Mouse (Mus musculus) cerebellum, adult 9-10 months (tissue): ENCODE measurements at regions not wholly inside any gene's neighbourhood (a gene's known extent, or its start where the extent isn't known, plus 50 kb on each side); places are given as distances from the start of the nearest gene placed in this dataset.
A peak's percentile ranks its signal among the peaks of the same experiment; 100 is the strongest.
"Not testable (repeated sequence)": the region's sequence is repeated elsewhere in the genome, so short reads cannot be mapped to it uniquely, and the experiment has no call there.

Experiments used
- DNase-seq: peaks from one replicate; pipeline ENCODE4 v3.0.0; 2022

GRCm38 (mm10) chr16:55168433-55168832 is 129.4 kb downstream of the Zpld1 start:
- no peak for DNase-seq

GRCm38 (mm10) chr16:55166181-55166848 is 131.5 kb downstream of the Zpld1 start:
- DNase-seq, result no peak

DNA sequence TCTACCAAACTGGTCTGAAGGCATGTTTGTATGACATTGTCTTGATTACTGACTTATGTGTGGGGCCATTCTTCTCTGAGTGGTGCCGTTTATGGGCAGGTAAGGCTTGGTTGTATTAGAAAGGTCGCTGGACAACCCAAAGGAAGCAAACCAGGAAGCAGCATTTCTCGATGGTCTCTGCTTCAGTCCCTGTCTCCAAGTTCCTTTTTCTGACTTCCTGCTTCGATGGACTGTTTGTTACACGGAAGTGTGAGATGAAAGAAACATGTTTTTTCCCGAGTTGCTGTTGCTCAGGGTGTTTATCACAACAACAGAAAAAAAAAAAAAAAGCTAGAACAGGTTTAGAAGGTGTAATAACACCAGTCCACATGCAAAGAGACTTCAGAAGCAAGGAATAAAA is 134.9 kb downstream of the Zpld1 start:
- no peak for DNase-seq

GRCm38 (mm10) chr16:55151726-55152125 is 146.1 kb downstream of the Zpld1 start:
- peak; percentile 5 for DNase-seq

GRCm38 (mm10) chr16:55142431-55143173 is 155.2 kb downstream of the Zpld1 start:
- DNase-seq, result no peak

DNA sequence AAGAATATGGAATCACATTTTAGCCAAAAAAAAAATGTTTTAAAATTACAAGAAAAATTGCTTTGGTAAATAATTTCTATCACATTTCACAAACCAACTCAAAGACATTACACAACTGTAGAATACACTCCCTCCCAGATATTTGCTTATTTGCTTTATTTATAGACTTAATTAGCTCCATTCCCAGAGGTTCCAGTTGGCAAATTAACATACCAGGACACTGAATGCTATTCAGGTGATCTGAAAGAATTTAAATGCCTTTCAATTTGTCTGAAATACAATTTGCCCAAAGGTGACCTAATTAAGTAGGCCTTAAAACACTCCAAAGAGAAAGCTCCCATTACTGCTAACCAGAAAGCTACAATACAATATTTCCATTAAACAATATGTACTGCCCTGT is 162.8 kb downstream of the Zpld1 start:
- DNase-seq, result no peak

GRCm38 (mm10) chr16:55097651-55098050 is 200.1 kb downstream of the Zpld1 start:
- no peak for DNase-seq

- no peak for DNase-seq
These were observed 210.3 kb downstream of the Zpld1 start for GRCm38 (mm10) chr16:55087461-55087860.

GRCm38 (mm10) chr16:55076172-55076571 is 221.6 kb downstream of the Zpld1 start:
- DNase-seq, result peak; percentile 2

GRCm38 (mm10) chr16:55039777-55040176 is 258.0 kb downstream of the Zpld1 start:
- DNase-seq, result no peak

DNA sequence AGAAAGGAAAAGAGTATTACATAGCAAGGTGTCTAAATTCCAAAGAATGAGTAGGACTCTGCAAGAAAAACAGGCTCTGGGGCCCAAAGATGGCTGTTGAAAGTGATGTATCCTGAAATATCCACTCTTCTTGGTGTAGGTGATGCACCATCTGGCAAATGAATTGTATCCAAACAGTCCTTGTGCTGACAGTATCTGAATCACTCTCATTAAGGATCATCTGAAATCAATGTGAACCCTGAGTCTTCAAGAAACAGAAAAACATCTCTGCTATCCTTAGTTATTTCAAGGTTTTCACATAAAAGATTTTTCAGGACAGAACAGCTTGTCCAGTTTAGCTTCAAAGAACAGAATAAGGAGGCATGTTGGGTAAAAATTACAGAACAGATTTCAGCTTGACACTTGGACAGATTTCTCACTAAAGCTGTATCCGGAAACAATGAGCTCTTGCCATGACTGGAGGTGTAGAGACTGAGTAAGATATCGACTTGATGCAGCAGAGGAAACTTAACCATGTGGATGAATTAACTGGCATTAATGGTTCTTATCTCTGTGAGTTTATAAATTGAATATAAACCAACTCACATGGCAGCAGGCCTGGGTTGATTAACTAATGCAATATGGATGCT is 296.0 kb downstream of the Zpld1 start:
- no peak for DNase-seq

DNA sequence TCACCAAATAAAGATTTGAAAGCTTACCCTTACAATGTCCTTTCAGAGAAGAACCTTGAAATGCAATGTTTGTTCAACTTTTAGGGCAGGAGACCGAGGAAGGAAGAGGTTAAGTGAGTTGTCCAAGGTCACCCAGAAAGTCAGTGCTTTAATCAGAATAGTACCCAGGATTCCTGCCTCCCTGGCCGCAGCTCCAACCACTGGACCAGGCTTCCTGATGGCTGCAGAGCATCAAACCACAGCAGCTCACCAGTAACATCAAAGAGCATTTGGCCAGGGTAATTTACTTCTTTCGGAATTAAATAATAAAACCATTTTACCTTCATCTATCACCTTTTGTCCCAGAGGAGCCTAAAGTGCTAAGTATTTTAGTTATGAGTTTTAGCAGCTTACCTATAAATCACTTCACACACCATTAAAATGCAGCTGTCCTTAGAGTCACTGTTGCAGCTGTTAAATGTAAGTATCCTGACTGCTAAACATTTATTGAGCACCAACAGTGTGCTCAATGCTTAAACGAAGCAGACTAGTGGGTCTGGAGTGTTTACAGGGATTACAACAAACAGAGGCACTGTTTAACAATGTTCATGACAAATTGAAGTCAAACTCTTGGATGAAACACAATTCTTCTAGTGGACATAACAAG is 306.1 kb downstream of the Zpld1 start:
- no peak for DNase-seq

DNA sequence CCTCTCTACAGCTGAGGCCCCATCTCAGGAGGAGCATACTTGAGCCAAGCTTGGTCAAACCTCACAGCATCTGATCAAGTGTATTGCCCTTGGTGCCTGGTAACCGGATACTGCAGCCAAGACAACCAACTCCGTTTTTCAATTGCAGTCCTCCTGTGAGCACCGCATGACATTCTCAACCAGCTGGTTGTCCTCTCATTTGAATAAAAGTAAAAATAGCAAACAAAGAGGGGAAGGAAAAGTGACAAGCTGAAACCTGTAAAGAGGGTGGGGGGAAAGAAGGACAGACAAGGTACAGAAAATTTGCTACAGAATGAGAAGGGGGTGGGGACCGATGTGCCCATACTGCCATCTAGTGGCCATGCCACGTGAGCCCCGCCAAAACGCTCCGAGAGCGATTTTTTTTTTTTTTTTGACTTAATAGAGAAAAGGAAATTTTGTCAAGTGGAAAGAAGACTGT is 314.0 kb downstream of the Zpld1 start:
- DNase-seq, result peak; percentile 11

- no peak for DNase-seq
These were observed 327.4 kb downstream of the Zpld1 start for GRCm38 (mm10) chr16:54970356-54970755.

DNA sequence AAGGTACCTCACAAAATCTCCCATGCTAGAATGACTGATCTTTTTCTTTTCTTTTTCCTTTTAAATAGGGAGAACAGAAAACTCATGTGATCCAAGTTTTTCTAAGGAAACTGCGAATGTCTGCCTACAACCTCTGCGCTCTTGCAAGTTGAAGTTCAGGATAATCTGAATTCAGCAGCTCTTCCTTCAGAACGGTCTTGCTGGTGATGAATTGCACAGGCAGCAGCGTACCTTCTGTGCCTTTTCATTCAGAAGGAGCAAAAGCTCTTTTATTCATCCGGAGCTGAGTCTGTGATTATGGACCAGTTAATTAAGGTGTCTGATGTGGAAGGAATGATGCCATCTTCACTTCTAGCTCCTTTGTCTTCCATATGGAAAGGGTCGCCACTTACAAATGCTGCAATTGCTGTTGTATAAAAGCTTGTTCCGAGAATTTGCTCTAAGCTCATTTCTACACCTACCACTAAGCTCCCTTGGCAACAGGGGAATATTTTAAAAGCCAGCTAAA is 353.9 kb downstream of the Zpld1 start:
- no peak for DNase-seq

GRCm38 (mm10) chr16:54928259-54928658 is 369.5 kb downstream of the Zpld1 start:
- DNase-seq, result no peak

DNA sequence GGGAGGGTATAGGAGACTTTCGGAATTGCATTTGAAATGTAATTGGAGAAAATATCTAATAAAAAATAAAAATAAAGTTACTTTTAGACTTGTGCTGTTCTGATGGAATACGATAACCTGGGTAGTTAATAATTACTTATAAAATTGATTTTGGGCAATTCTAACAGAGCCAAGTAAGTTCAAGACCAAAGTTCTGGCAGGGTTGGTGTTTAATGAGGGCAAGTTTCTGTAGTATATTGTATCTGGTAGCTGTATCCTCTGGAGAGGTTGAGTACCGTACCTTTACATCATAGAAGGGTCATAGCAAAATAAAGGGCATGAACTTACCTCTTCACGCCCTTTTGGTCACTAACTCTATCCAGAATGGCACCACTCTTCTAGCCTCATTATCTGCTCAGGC is 394.9 kb downstream of the Zpld1 start:
- DNase-seq, result no peak

- DNase-seq, result no peak
These were observed 396.3 kb downstream of the Zpld1 start for GRCm38 (mm10) chr16:54901461-54901860.

DNA sequence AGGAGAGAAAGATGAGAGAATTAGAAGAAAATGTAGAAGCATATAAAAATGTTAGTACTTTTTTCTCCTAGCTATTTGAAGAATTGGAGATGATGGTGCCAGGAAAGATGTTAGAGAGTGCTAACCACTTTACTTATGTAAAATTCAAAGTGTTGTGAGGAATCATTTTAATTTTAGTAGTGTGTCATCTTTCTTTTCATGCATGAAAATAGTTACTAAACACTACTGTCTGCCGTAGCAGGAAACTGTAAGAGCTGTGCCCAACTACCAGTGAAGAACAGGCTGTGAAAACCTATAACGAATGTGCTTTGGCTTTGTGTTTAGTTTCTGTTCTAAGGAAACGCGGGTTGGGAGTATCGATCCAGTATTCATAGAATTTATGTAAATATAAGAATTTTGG is 403.1 kb downstream of the Zpld1 start:
- DNase-seq, result no peak

DNA sequence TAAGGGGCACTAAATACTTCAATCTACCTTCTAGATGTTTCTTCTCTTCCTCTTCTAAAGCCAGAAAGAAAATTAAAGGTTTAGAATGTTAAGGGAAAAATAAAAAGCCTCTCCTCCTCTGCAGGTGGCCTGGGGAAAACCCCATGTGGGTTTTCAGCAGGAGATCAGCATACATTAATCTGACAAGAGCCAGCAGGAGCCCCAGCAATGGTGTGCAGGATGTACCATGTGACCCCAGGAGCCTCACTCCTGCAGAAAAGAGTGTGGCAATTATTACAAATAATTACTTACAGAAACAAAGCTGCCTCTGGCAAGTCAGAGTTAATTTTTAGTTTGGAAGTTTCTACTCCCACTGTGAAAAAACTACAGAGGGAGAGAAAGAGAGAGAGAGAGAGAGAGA is 440.4 kb downstream of the Zpld1 start:
- no peak for DNase-seq

DNA sequence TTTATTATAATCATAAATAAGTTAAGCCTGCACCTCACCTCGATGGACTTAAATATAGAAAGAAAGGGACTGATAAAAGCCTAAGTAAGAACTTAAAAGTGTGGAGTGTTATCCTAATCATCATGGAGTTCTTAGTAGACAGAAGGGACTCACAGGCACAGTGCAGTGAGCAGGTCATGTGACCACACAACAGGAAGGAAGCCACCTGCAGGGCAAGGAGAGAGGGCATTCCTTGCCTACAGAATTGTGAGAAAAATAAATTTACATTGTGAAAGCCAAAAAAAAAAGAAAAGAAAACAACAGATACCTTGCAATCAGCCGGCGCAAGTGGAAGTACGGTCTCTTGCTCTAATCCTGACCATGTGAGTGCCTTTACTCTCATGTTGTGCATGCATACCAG is 454.8 kb downstream of the Zpld1 start:
- not testable (repeated sequence) for DNase-seq
